Mouse (Mus musculus) kidney, adult 10 weeks (tissue): ENCODE measurements around the gene Nudcd3. TPM values are rescaled to one million over a fixed set of nuclear protein-coding genes. Genes with fewer than 3 reads are reported as not detected.

Source experiments
- polyA plus RNA-seq: library from polyadenylated mRNA; stranded (reverse); fragments of 350-450 nt; fragmentation: Illumina TruSeq; extraction: RNeasy Lipid Tissue Mini Kit (QIAGEN cat#74804); gene quantifications from one replicate; pipeline ENCODE4 v1.2.3, GENCODE M21; 2014; ENCODE audit warnings: low read depth, low replicate concordance

Gene Nudcd3
- 18.5 TPM for polyA plus RNA-seq

DNA sequence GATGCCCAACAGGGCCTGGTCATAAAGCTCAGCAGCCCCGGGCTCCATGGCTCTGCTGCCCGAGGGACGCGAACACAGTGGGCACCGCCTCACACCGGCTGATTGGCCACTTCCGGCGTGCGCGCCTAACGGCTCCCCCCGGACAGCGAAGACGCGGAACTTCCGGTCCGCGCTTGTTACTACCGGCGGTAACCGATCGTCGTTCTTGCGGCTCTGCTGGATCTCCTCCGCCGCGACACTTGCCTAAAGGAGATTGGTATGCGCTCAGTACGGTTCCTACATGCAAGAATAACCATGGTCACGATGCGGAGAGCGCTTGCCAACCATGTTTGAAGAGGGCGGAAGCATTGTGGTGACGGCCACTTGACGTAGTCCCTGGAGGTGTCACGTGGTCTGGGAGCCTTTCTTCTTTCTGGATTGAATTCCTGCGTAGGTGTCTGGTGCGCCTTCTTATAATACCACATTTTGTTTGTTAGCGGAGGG is at the start of gene Nudcd3:
Gene Nudcd3 (minus strand): TSS at position 329 of the 483 bp plus-strand sequence.

GRCm38 (mm10) chr11:6230012-6230411 is 29.8 kb upstream of the Nudcd3 start, which contains the start of gene Npc1l1:
Npc1l1 (minus strand) TSS chr11:6230143.

GRCm38 (mm10) chr11:6199410-6200086 is 667 bp downstream of the Nudcd3 start, which contains the start of gene A730071L15Rik:
A730071L15Rik (plus strand) TSS chr11:6200029.

DNA sequence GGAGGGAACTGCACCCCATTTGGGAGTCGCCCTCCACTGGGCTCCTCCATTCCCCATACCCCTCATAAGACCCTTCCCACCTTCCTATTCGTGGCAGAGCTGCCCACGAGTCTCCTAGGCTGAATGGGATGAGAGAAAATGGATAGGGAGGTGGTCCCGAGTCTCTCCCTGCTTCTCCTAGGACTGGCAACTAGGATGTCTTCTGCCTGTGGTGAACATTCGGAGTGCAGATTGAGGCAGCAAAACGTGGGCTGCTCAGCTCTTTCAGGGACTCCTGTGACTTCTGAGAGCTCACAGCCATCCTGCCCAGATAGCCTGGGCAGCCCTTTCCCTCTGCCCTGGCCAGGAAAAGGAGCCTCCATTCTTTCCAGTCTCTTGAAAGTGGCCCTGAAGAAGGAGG is 134.0 kb downstream of the Nudcd3 start, which contains the start of gene Camk2b:
Gene Camk2b (minus strand): TSS at position 187 of the 400 bp plus-strand sequence.

Other genes with a start within 250 kb of the Nudcd3 start
- 36.6 TPM for gene Ykt6, start 244.7 kb downstream of the Nudcd3 start, polyA plus RNA-seq
- 0.24 TPM for gene Camk2b, start 134.1 kb downstream of the Nudcd3 start, polyA plus RNA-seq
- not detected for gene A730071L15Rik, start 386 bp downstream of the Nudcd3 start, polyA plus RNA-seq
- gene Npc1l1, start 29.7 kb upstream of the Nudcd3 start, polyA plus RNA-seq = not detected
- gene Ddx56, start 67.4 kb upstream of the Nudcd3 start, polyA plus RNA-seq = 8.6 TPM
- 54.6 TPM for gene Tmed4, start 74.5 kb upstream of the Nudcd3 start, polyA plus RNA-seq
- 166 TPM for gene Ogdh, start 91.2 kb upstream of the Nudcd3 start, polyA plus RNA-seq
- 0.81 TPM for gene Zmiz2, start 188.7 kb upstream of the Nudcd3 start, polyA plus RNA-seq
- 1,414 TPM for gene Ppia, start 215.0 kb upstream of the Nudcd3 start, polyA plus RNA-seq
- gene H2afv, start 244.0 kb upstream of the Nudcd3 start, polyA plus RNA-seq = 19.9 TPM